29 mouse cellular contexts compared by ENCODE assay signal in genomic region chr1:62595401-62595800, GRCm38 (mm10).
DNase-seq lines count a peak whose midpoint lies in the region; ATAC-seq lines count a peak whose summit lies in the region.
"Had no signal": no experiment of that assay in that cellular context is flagged by ENCODE, and none has a peak within 500 bp of the region (broad histone marks: within the 10 kb centered on the region; RNA-seq: fewer than 3 reads in every experiment).

No protein-coding gene starts in this region.

- no peaks in the 10 kb centered on the region for H3K36me3 ChIP-seq in midbrain, embryonic 14.5 days (ENCODE audit: control insufficient read depth, insufficient read depth, low read length)
- H3K36me3 ChIP-seq: embryonic facial prominence, embryonic 12.5 days; G1E; hindbrain, embryonic 15.5 days; limb, embryonic 12.5 days; liver, embryonic 12.5 days; midbrain, embryonic 15.5 days; neural tube, embryonic 13.5 days had no signal

- H3K4me1 ChIP-seq in midbrain, embryonic 14.5 days (ENCODE audit: control insufficient read depth, insufficient read depth, low read length) = no peaks in the 10 kb centered on the region
- H3K4me1 ChIP-seq: liver, embryonic 12.5 days had no signal

- no peak overlapping the region for H3K4me2 ChIP-seq in midbrain, embryonic 14.5 days (ENCODE audit: low read length)
- H3K4me2 ChIP-seq: embryonic facial prominence, embryonic 12.5 days; forebrain, embryonic 13.5 days; hindbrain, embryonic 15.5 days; limb, embryonic 12.5 days; liver, embryonic 12.5 days; midbrain, embryonic 15.5 days; neural tube, embryonic 13.5 days had no signal

- no peaks in the 10 kb centered on the region for H3K9me3 ChIP-seq in midbrain, embryonic 14.5 days (ENCODE audit: control insufficient read depth, low read length)
- H3K9me3 ChIP-seq: embryonic facial prominence, embryonic 12.5 days; forebrain, embryonic 13.5 days; G1E; hindbrain, embryonic 15.5 days; limb, embryonic 12.5 days; liver, embryonic 12.5 days; midbrain, embryonic 15.5 days; neural tube, embryonic 13.5 days had no signal

- H3K4me3 ChIP-seq in midbrain, embryonic 14.5 days (replicated peaks; ENCODE audit: low read depth, low read length) = no peak overlapping the region
- H3K4me3 ChIP-seq: embryonic facial prominence, embryonic 12.5 days; forebrain, embryonic 13.5 days; hindbrain, embryonic 15.5 days; limb, embryonic 12.5 days; liver, embryonic 12.5 days; midbrain, embryonic 15.5 days; myocyte; neural tube, embryonic 13.5 days had no signal

- DNase-seq in gastrocnemius, adult 18-20 months (ENCODE audit: low spot score) = peak; percentile 18
- DNase-seq in gastrocnemius, postnatal 25 days = no peak
- peak; percentile 9 to 35 for DNase-seq in left cerebral cortex, adult 18-20 months (ENCODE audit: low spot score in 2 of 2)
- DNase-seq in left cerebral cortex, postnatal 10 days (ENCODE audit: extremely low spot score in 1 of 2, low spot score in 2 of 2) = no peak
- peak; percentile 27 to 37 for DNase-seq in right cerebral cortex, adult 2 months (ENCODE audit: low spot score in 2 of 2)
- no peak for DNase-seq in right cerebral cortex, postnatal 4 days
- DNase-seq in right cerebral cortex, postnatal 36 days (ENCODE audit: low spot score in 2 of 2) = peak; percentile 14 to 39
- no peak for DNase-seq in midbrain, embryonic 14.5 days
- DNase-seq: adrenal gland, postnatal 36 days; B cell, adult 2 months; cerebellum, adult 11-12 months; cerebellum, postnatal 14 days; kidney, adult 2 months; kidney, postnatal 10 days; lung, adult 18-20 months; lung, postnatal 14 days; retina, postnatal 1 day; thymus, postnatal 14 days had no signal

- 80% methylated on average over 3 of the region's 3 CpGs for WGBS in midbrain, embryonic 14.5 days

- ATAC-seq in midbrain, embryonic 14.5 days (ENCODE audit: low FRiP score, low TSS enrichment) = no peak
- ATAC-seq: forebrain, embryonic 13.5 days; liver, embryonic 12.5 days; midbrain, embryonic 15.5 days; Patski had no signal

- H3K27ac ChIP-seq in midbrain, embryonic 14.5 days (replicated peaks; ENCODE audit: low read depth, low read length) = no peak overlapping the region
- H3K27ac ChIP-seq: embryonic facial prominence, embryonic 12.5 days; forebrain, embryonic 13.5 days; hindbrain, embryonic 15.5 days; limb, embryonic 12.5 days; liver, embryonic 12.5 days; midbrain, embryonic 15.5 days; neural tube, embryonic 13.5 days had no signal

- H3K27me3 ChIP-seq in midbrain, embryonic 14.5 days (ENCODE audit: control insufficient read depth, insufficient read depth, low read length) = no peaks in the 10 kb centered on the region
- H3K27me3 ChIP-seq: CH12.LX; embryonic facial prominence, embryonic 12.5 days; forebrain, embryonic 13.5 days; hindbrain, embryonic 15.5 days; limb, embryonic 12.5 days; liver, embryonic 12.5 days; midbrain, embryonic 15.5 days; neural tube, embryonic 13.5 days; Patski had no signal

- H3K9ac ChIP-seq in midbrain, embryonic 14.5 days (replicated peaks; ENCODE audit: low read length) = no peak overlapping the region
- H3K9ac ChIP-seq: embryonic facial prominence, embryonic 12.5 days; forebrain, embryonic 13.5 days; hindbrain, embryonic 15.5 days; limb, embryonic 12.5 days; liver, embryonic 12.5 days; midbrain, embryonic 15.5 days; neural tube, embryonic 13.5 days had no signal

- intact Hi-C loops in left cerebral cortex, postnatal 10 days (cut with DNase I) = no loop called here

Comparison
In these comparisons a context has a peak if more than half of its experiments do, and no peak if none do; other contexts are left out.
1. DNase-seq: peak in gastrocnemius, adult 18-20 months (single experiment), left cerebral cortex, adult 18-20 months (2 of 2), right cerebral cortex, adult 2 months (2 of 2) and right cerebral cortex, postnatal 36 days (2 of 2); none in gastrocnemius, postnatal 25 days (single experiment), left cerebral cortex, postnatal 10 days (0 of 2), right cerebral cortex, postnatal 4 days (single experiment) and midbrain, embryonic 14.5 days (single experiment).